Mouse (Mus musculus) lung, adult 2 months (tissue): Measurements from ENCODE around the gene Txndc16.

ENCODE experiments used
- CTCF ChIP-seq: fragments of 200-500 bp; IDR thresholded peaks from 2 replicates; pipeline ENCODE4 v1.5.1; 2011; ENCODE audit warnings: mild to moderate bottlenecking, low read length, control low read depth; ENCODE audit not compliant: insufficient read depth
- POLR2A ChIP-seq: fragments of 200-500 bp; IDR thresholded peaks from 2 replicates; pipeline ENCODE4 v1.6.1; 2011; ENCODE audit warnings: low read depth, mild to moderate bottlenecking, control low read depth, low read length, borderline replicate concordance; ENCODE audit errors: extremely low read depth

DNA sequence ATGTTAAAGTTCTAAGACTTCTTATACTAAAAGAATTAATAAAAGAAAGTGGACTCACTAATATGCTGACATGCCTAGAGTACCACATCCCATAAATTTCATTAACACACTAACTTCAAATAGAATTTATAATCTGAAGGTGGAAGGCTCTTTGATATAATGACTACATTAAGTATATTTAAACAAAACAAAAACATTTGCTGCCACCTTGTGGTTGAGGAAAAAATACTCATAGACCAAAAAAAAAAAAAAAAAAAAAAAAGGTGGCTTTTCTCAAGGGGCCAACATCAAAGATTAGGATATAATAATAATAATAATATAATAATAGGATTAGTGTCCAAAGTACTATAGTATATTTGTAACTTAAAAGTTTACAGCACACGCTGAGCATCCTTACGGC lies 66.9 kb downstream of the Txndc16 start:
- TF ChIP-seq POLR2A: no peak
- TF ChIP-seq CTCF: no peak
